Mouse (Mus musculus): Measurements from ENCODE around the gene Ccdc88c. TPM values are rescaled to one million over a fixed set of nuclear protein-coding genes. Genes with fewer than 3 reads are reported as not detected.

Ccdc88c gene
- total RNA-seq, 2 experiments from 2014 or later: 6.2 to 7.0 TPM

Small RNA genes lying within 50 kb of the gene (microRNA-seq; reads per million reads assigned to microRNA genes)
- 0 reads per million in 2 experiments for gene Mir1190 (ENCODE audit: borderline number of aligned reads in 2 of 2)

Other genes starting within 250 kb of the Ccdc88c start
- 10 to 100 TPM; 52.5 to 55.1 TPM for gene Dglucy, start 250.0 kb downstream of the Ccdc88c start, total RNA-seq (2021)
- under 1 TPM; 0.14 to 0.16 TPM for gene Gpr68, start 120.9 kb downstream of the Ccdc88c start, total RNA-seq (2021)
- gene Ppp4r3a, start 54.6 kb upstream of the Ccdc88c start, total RNA-seq (2021): 10 to 100 TPM; 21.7 to 26.6 TPM